Mouse (Mus musculus) splenic B cell, adult 2 months (primary cell): ENCODE measurements around the gene Zfp697.

Experiments used
- DNase-seq: peaks from one replicate; pipeline ENCODE4 v3.0.0-alpha.2; 2011; ENCODE audit warnings: low read depth, low spot score
- H3K27me3 ChIP-seq: 2 replicates; pipeline ENCODE4 v1.6.1; 2012; ENCODE audit warnings: mild to moderate bottlenecking, low read length, moderate library complexity, mixed read lengths; ENCODE audit not compliant: control insufficient read depth, poor library complexity, insufficient read depth, severe bottlenecking
- H3K36me3 ChIP-seq: 2 replicates; pipeline ENCODE4 v1.6.1; 2012; ENCODE audit warnings: mild to moderate bottlenecking, low read length, moderate library complexity, mixed read lengths; ENCODE audit not compliant: control insufficient read depth, poor library complexity, insufficient read depth, severe bottlenecking

Zfp697 gene

GRCm38 (mm10) chr3:98355344-98356025, 26.8 kb upstream of the Zfp697 start:
- no peak for DNase-seq
- no peaks in the 10 kb centered on the region for H3K36me3 ChIP-seq
- H3K27me3 ChIP-seq: no peaks in the 10 kb centered on the region

DNA sequence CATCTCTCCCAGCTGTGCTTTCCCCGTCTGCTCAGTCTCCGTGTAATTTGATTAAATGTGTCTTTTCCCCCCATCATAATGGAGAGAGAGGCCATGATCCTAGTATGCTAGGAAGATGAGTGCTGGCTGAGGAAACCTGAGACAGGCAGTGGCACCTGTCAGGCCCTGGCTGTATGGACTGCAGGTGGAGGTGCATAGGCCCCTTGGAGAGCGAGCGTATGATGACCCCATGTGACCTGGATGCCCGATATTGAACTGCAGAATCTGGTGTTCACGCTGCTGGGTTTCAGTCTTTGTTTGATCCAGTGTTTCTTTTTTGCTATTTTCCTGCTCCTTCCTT, 26.3 kb upstream of the Zfp697 start:
- no peaks in the 10 kb centered on the region for H3K36me3 ChIP-seq
- H3K27me3 ChIP-seq: no peaks in the 10 kb centered on the region
- DNase-seq: no peak

- Histone ChIP-seq H3K27me3 (no peaks in the 10 kb centered on the region), H3K36me3 (no peaks in the 10 kb centered on the region)
- no peak for DNase-seq
Observed at GRCm38 (mm10) chr3:98356632-98357370, 25.5 kb upstream of the Zfp697 start.

- DNase-seq: peak; percentile 74
- no peaks in the 10 kb centered on the region; the same call in 1 of the 2 replicates for H3K27me3 ChIP-seq
- H3K36me3 ChIP-seq: no peaks in the 10 kb centered on the region
Observed at GRCm38 (mm10) chr3:98362753-98363152, 19.5 kb upstream of the Zfp697 start.

DNA sequence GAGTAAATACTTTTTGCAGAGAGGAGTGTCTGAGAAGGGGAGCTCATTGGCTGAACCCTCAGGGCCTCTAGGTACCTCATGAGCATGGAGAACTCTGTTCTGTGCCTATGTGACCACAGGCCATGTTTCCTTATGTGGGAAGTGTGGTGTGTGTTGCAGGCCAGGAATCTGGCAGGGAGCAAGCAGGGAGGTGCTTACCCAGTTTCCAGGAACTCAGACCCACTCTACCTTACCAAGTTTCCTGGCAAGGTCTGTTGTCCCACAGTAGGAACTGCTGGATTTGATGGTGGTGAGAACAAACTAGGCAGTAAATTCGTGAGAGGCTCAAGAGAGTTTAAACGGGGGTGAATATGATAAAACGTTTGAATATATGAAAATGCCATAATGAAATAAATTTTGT, 16.2 kb upstream of the Zfp697 start:
- H3K36me3 ChIP-seq: no peaks in the 10 kb centered on the region
- no peaks in the 10 kb centered on the region; the same call in 1 of the 2 replicates for H3K27me3 ChIP-seq
- no peak for DNase-seq

- no peak for DNase-seq
- H3K36me3 ChIP-seq: no peaks in the 10 kb centered on the region
- no peaks in the 10 kb centered on the region; the same call in 1 of the 2 replicates for H3K27me3 ChIP-seq
Observed at GRCm38 (mm10) chr3:98366823-98367222, 15.4 kb upstream of the Zfp697 start.

GRCm38 (mm10) chr3:98368283-98368682, 14.0 kb upstream of the Zfp697 start:
- no peak for DNase-seq
- no peaks in the 10 kb centered on the region; the same call in 1 of the 2 replicates for H3K27me3 ChIP-seq
- H3K36me3 ChIP-seq: no peaks in the 10 kb centered on the region

GRCm38 (mm10) chr3:98368776-98369175, 13.5 kb upstream of the Zfp697 start:
- no peak for DNase-seq
- no peaks in the 10 kb centered on the region for H3K36me3 ChIP-seq
- H3K27me3 ChIP-seq: no peaks in the 10 kb centered on the region; the same call in 1 of the 2 replicates

- Histone ChIP-seq H3K27me3 (no peaks in the 10 kb centered on the region), H3K36me3 (no peaks in the 10 kb centered on the region)
- no peak for DNase-seq
Observed at GRCm38 (mm10) chr3:98374062-98374719, 8.1 kb upstream of the Zfp697 start.

GRCm38 (mm10) chr3:98374980-98375379, 7.3 kb upstream of the Zfp697 start:
- no peaks in the 10 kb centered on the region for H3K36me3 ChIP-seq
- H3K27me3 ChIP-seq: no peaks in the 10 kb centered on the region
- DNase-seq: no peak

DNA sequence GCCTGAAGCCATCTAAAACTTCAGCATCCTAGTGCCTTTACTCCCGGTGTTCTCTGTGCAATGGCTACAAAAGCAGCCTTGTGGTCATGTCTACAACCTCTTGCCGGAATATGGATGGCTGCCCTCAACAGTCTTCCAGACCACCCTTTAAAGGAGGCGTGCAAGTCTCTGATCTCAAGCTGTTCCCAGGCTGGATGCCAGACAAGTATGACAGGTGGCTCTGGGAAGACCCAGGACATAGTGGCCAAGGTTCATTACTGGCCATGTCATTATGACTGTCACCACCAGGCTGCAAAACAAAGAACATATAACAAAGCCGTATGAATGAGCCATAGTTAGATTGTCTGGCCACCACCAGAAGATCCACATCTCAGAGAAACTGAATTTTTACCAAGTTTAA, 4.0 kb upstream of the Zfp697 start:
- no peak for DNase-seq
- no peaks in the 10 kb centered on the region for H3K36me3 ChIP-seq
- H3K27me3 ChIP-seq: no peaks in the 10 kb centered on the region; the same call in 1 of the 2 replicates

- no peak for DNase-seq
- Histone ChIP-seq H3K27me3 (no peaks in the 10 kb centered on the region; the same call in 1 of the 2 replicates), H3K36me3 (no peaks in the 10 kb centered on the region)
Observed at GRCm38 (mm10) chr3:98379236-98379635, 3.0 kb upstream of the Zfp697 start.

GRCm38 (mm10) chr3:98381677-98382245, 500 bp upstream of the Zfp697 start:
- H3K27me3 ChIP-seq: no peaks in the 10 kb centered on the region; the same call in 1 of the 2 replicates
- DNase-seq: peak; percentile 45
- H3K36me3 ChIP-seq: no peaks in the 10 kb centered on the region

GRCm38 (mm10) chr3:98383024-98383790, 946 bp downstream of the Zfp697 start:
- Histone ChIP-seq H3K36me3 (no peaks in the 10 kb centered on the region), H3K27me3 (no peaks in the 10 kb centered on the region; the same call in 1 of the 2 replicates)
- DNase-seq: peak; percentile 35
